Mouse (Mus musculus) G1E (cell line): ENCODE results near the gene Cpne5. TPM values are rescaled to one million over a fixed set of nuclear protein-coding genes. Genes with fewer than 3 reads are reported as not detected.
"Not testable (repeated sequence)": the region's sequence is repeated elsewhere in the genome, so short reads cannot be mapped to it uniquely, and the experiment has no call there.

Experiments
- ATAC-seq: 2 replicates; pipeline ENCODE4 v1.8.0; 2016; ENCODE audit warnings: mild to moderate bottlenecking; ENCODE audit not compliant: insufficient number of reproducible peaks, poor library complexity, low FRiP score, severe bottlenecking; ENCODE audit errors: extremely low read depth
- DNase-seq: peaks from one replicate; pipeline ENCODE4 v3.0.0; 2012; ENCODE audit warnings: low spot score
- H3K27me3 ChIP-seq: 2 replicates; pipeline ENCODE4 v1.6.1; 2012; ENCODE audit warnings: mild to moderate bottlenecking, low read length, inconsistent platforms; ENCODE audit not compliant: insufficient read depth
- H3K36me3 ChIP-seq: replicated peaks from 2 replicates; pipeline ENCODE3; 2012; ENCODE audit warnings: mild to moderate bottlenecking, inconsistent platforms
- H3K4me1 ChIP-seq: 2 replicates; pipeline ENCODE4 v1.6.1; 2012; ENCODE audit warnings: low read depth, low read length, inconsistent platforms, mixed read lengths; ENCODE audit not compliant: insufficient read depth
- H3K4me3 ChIP-seq: 2 replicates; pipeline ENCODE4 v1.5.1; 2012; ENCODE audit warnings: low read depth, mild to moderate bottlenecking, inconsistent platforms, low read length, moderate library complexity, mixed read lengths
- H3K9me3 ChIP-seq: replicated peaks from 2 replicates; pipeline ENCODE4 v1.6.1; 2012; ENCODE audit warnings: inconsistent platforms
- CTCF ChIP-seq: IDR thresholded peaks from 2 replicates; pipeline ENCODE4 v1.5.1; 2012; ENCODE audit warnings: low read depth, low read length, inconsistent platforms, mixed read lengths
- GATA1 ChIP-seq: IDR thresholded peaks from 2 replicates; pipeline ENCODE4 v1.6.1; 2012; ENCODE audit warnings: borderline replicate concordance, low read length, inconsistent platforms, mixed read lengths
- GATA2 ChIP-seq: IDR thresholded peaks from 2 replicates; pipeline ENCODE4 v1.6.1; 2012; ENCODE audit warnings: low read depth, low read length, inconsistent platforms, borderline replicate concordance
- POLR2AphosphoS5 ChIP-seq: IDR thresholded peaks from 2 replicates; pipeline ENCODE4 v1.6.1; 2012; ENCODE audit warnings: low read depth, low read length, inconsistent platforms; ENCODE audit not compliant: insufficient replicate concordance
- TAL1 ChIP-seq: conservative IDR thresholded peaks from 2 replicates; pipeline ENCODE4 v1.6.1; 2012; ENCODE audit warnings: low read depth, low read length, inconsistent platforms, mixed read lengths
- polyA plus RNA-seq: library from polyadenylated mRNA; stranded (reverse); fragments of >175 nt; gene quantifications from 2 replicates; pipeline ENCODE4 v1.2.3, GENCODE M21; 2012
- total RNA-seq, 2 experiments: library from RNA; stranded (forward) in 1 of 2; stranded (reverse) in 1 of 2; fragments of 200-1000 nt in 1 of 2; fragments of >200 nt in 1 of 2; fragmentation: Nextera tagmentation in 1 of 2; gene quantifications; 2 replicates each; pipeline ENCODE4 v1.2.3; 2014 to 2017

Cpne5 gene
- total and polyA plus RNA-seq, 3 experiments: 0.71 to 21.0 (median 2.1) TPM

- Histone ChIP-seq H3K27me3 (no peaks in the 10 kb centered on the region), H3K4me1 (peaks cover 80% of the 10 kb centered on the region), H3K9me3 (no peaks in the 10 kb centered on the region), H3K36me3 (peaks cover 86% of the 10 kb centered on the region), H3K4me3 (peak overlapping the region; percentile 50; the same call in 1 of the 2 replicates)
- DNase-seq (no peak), ATAC-seq (no peak)
- TF ChIP-seq GATA1 (no peak), TAL1 (no peak), GATA2 (no peak), POLR2AphosphoS5 (no peak), CTCF (no peak)
These were observed 20.1 kb upstream of the Cpne5 start for GRCm38 (mm10) chr17:29258025-29258558.

GRCm38 (mm10) chr17:29257001-29257511, 19.1 kb upstream of the Cpne5 start:
- Histone ChIP-seq H3K36me3 (peaks cover 91% of the 10 kb centered on the region), H3K4me1 (peaks cover 83% of the 10 kb centered on the region), H3K27me3 (no peaks in the 10 kb centered on the region), H3K9me3 (no peaks in the 10 kb centered on the region), H3K4me3 (peak overlapping the region; percentile 36; the same call in 1 of the 2 replicates)
- TF ChIP-seq POLR2AphosphoS5: no peak
- TF ChIP-seq GATA1: no peak
- TF ChIP-seq CTCF: no peak
- no peak for TF ChIP-seq GATA2
- no peak for TF ChIP-seq TAL1
- ATAC-seq: no peak
- no peak for DNase-seq

- peak overlapping the region; percentile 36; the same call in 1 of the 2 replicates for H3K4me3 ChIP-seq
These were observed 18.5 kb upstream of the Cpne5 start for GRCm38 (mm10) chr17:29256507-29256906.

GRCm38 (mm10) chr17:29254784-29255183, 16.8 kb upstream of the Cpne5 start:
- H3K36me3 ChIP-seq: peaks cover 91% of the 10 kb centered on the region

More at GRCm38 (mm10) chr17:29256507-29256906, 18.5 kb upstream of the Cpne5 start:
- Histone ChIP-seq H3K36me3 (peaks cover 92% of the 10 kb centered on the region), H3K4me1 (peaks cover 80% of the 10 kb centered on the region), H3K27me3 (no peaks in the 10 kb centered on the region), H3K9me3 (no peaks in the 10 kb centered on the region)
- TF ChIP-seq GATA1 (no peak), POLR2AphosphoS5 (no peak), CTCF (no peak), TAL1 (no peak), GATA2 (no peak)
- DNase-seq (no peak), ATAC-seq (no peak)

GRCm38 (mm10) chr17:29253684-29254083, 15.7 kb upstream of the Cpne5 start:
- no peaks in the 10 kb centered on the region for H3K27me3 ChIP-seq
- ATAC-seq: no peak
- peaks cover 91% of the 10 kb centered on the region for H3K36me3 ChIP-seq
- no peak for DNase-seq
- H3K4me3 ChIP-seq: peak overlapping the region; percentile 8; the same call in 1 of the 2 replicates
- TF ChIP-seq GATA1 (no peak), GATA2 (no peak), TAL1 (no peak), CTCF (no peak), POLR2AphosphoS5 (no peak)
- H3K4me1 ChIP-seq: peaks cover 65% of the 10 kb centered on the region
- H3K9me3 ChIP-seq: no peaks in the 10 kb centered on the region

More at GRCm38 (mm10) chr17:29254784-29255183, 16.8 kb upstream of the Cpne5 start:
- H3K4me3 ChIP-seq, ATAC-seq, H3K9me3 ChIP-seq, DNase-seq, H3K27me3 ChIP-seq: not testable (repeated sequence)
- peaks cover 74% of the 10 kb centered on the region for H3K4me1 ChIP-seq

GRCm38 (mm10) chr17:29253236-29253635, 15.3 kb upstream of the Cpne5 start:
- Histone ChIP-seq H3K4me1 (peaks cover 61% of the 10 kb centered on the region), H3K9me3 (no peaks in the 10 kb centered on the region), H3K36me3 (peaks cover 91% of the 10 kb centered on the region), H3K27me3 (no peaks in the 10 kb centered on the region), H3K4me3 (no peak overlapping the region)
- no peak for TF ChIP-seq TAL1
- TF ChIP-seq GATA1: no peak
- no peak for TF ChIP-seq POLR2AphosphoS5
- TF ChIP-seq GATA2: no peak
- TF ChIP-seq CTCF: no peak
- DNase-seq: no peak
- no peak for ATAC-seq
